Mouse (Mus musculus) E14TG2a.4 (cell line): ENCODE measurements at regions not wholly inside any gene's neighbourhood (a gene's known extent, or its start where the extent isn't known, plus 50 kb on each side); places are given as distances from the start of the nearest gene placed in this dataset.

ENCODE experiments used
- CTCF ChIP-seq: conservative IDR thresholded peaks from 2 replicates; pipeline ENCODE4 v1.5.1; 2014; ENCODE audit warnings: low read length
- POU5F1 ChIP-seq: IDR thresholded peaks from 2 replicates; pipeline ENCODE4 v1.6.1; 2014; ENCODE audit warnings: low read length, borderline replicate concordance

DNA sequence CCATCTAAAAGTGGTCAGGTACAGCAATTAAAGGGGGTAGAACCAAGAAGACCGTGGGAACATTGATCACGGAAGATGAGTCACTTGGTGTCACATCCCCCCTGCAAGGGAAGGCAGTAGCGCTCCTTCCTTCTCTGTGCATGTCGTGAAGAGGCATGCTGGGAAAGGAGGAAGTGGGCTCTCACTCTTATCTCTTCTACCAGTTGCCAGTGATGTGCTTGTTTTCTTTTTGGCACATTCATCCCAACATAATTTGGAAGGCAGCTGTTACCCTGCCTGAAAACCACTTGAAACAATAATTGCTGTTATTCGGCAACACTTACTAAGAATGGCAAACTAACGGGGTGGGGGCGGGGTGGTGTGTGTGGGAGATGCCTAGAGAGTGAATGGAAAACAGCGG is 161.0 kb upstream of the Tmpo start:
- TF ChIP-seq CTCF (no peak), POU5F1 (no peak)
